Mouse (Mus musculus) forebrain, embryonic 16.5 days (tissue): ENCODE results near the gene Fam20c. TPM values are rescaled to one million over a fixed set of nuclear protein-coding genes. Genes with fewer than 3 reads are reported as not detected.

ENCODE experiments used
- ATAC-seq: fragments of 200-750 bp; cut with Nextera tagmentation; 2 replicates; pipeline ENCODE4 v1.8.0; 2017; ENCODE audit warnings: mild to moderate bottlenecking, moderate library complexity
- H3K27ac ChIP-seq: fragments of 300-500 bp; sonication (generic); 2 replicates; pipeline ENCODE4 v1.5.1; 2014; ENCODE audit warnings: low read length, control low read depth
- H3K27me3 ChIP-seq: fragments of 300-500 bp; sonication (generic); replicated peaks from 2 replicates; pipeline ENCODE4 v1.6.1; 2014; ENCODE audit warnings: low read length; ENCODE audit not compliant: control insufficient read depth, insufficient read depth
- H3K36me3 ChIP-seq: fragments of 300-500 bp; sonication (generic); 2 replicates; pipeline ENCODE4 v1.6.1; 2014; ENCODE audit not compliant: control insufficient read depth, insufficient read depth
- H3K4me1 ChIP-seq: fragments of 300-500 bp; sonication (generic); replicated peaks from 2 replicates; pipeline ENCODE4 v1.6.1; 2014; ENCODE audit warnings: low read length; ENCODE audit not compliant: control insufficient read depth, insufficient read depth
- H3K4me2 ChIP-seq: fragments of 300-500 bp; sonication (generic); 2 replicates; pipeline ENCODE4 v1.6.1; 2014; ENCODE audit warnings: mild to moderate bottlenecking, low read length, control low read depth
- H3K4me3 ChIP-seq: fragments of 300-500 bp; sonication (generic); replicated peaks from 2 replicates; pipeline ENCODE4 v1.5.1; 2014; ENCODE audit warnings: mild to moderate bottlenecking, low read length, control low read depth
- H3K9ac ChIP-seq: fragments of 300-500 bp; sonication (generic); replicated peaks from 2 replicates; pipeline ENCODE4 v1.6.1; 2014; ENCODE audit warnings: low read depth, low read length, control low read depth
- H3K9me3 ChIP-seq: fragments of 300-500 bp; sonication (generic); 2 replicates; pipeline ENCODE4 v1.6.1; 2016; ENCODE audit warnings: low read length; ENCODE audit not compliant: control insufficient read depth
- WGBS: fragments of 180-500 bp; shearing (Covaris S2); extraction: QIAGEN DNeasy Blood & Tissue Kit; methylation state at CpG from one replicate; pipeline ENCODE4 v1.1.7; 2014; 5-methylcytosine and 5-hydroxymethylcytosine counted together
- polyA plus RNA-seq: library from polyadenylated mRNA; unstranded; fragments of >200 nt; fragmentation: Nextera tagmentation; extraction: Ambion mirVana; gene quantifications from 2 replicates; pipeline ENCODE4 v1.2.1, GENCODE M21; 2015

Gene Fam20c
- polyA plus RNA-seq, 1 experiment from 2014 or later: 39.2 TPM

GRCm38 (mm10) chr5:138767650-138768049 is 13.3 kb downstream of the Fam20c start:
- H3K9ac ChIP-seq: no peak overlapping the region
- peaks cover 15% of the 10 kb centered on the region for H3K36me3 ChIP-seq
- no peak overlapping the region for H3K27ac ChIP-seq
- H3K9me3 ChIP-seq: no peaks in the 10 kb centered on the region
- ATAC-seq: no peak
- H3K4me1 ChIP-seq: no peaks in the 10 kb centered on the region
- H3K27me3 ChIP-seq: no peaks in the 10 kb centered on the region
- WGBS: 92% methylated on average over 11 of the region's 11 CpGs
- no peak overlapping the region for H3K4me3 ChIP-seq
- no peak overlapping the region for H3K4me2 ChIP-seq

DNA sequence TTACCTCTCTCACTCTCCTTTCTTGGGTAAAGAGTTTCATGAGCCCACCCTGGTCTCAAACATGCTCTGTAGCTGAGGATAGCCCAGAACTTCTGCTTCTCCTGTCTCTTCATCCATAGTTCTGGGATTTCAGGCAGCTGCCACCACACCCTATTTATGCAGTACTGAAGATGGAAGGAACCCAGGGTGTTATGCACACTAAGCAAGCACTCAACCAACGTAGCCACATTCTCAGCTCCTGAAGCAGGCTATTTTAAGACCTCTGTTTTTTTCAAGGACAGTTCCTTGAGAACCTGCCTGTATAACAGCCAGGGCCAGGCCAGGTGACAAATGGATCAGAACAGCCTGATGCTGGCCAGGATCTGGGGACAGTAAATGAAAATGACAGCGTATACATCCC is 14.4 kb downstream of the Fam20c start:
- Histone ChIP-seq H3K9ac (no peak overlapping the region), H3K36me3 (peaks cover 12% of the 10 kb centered on the region), H3K4me1 (no peaks in the 10 kb centered on the region), H3K4me3 (no peak overlapping the region), H3K27me3 (no peaks in the 10 kb centered on the region), H3K27ac (no peak overlapping the region), H3K4me2 (no peak overlapping the region), H3K9me3 (no peaks in the 10 kb centered on the region)
- 88% methylated on average over 2 of the region's 2 CpGs for WGBS
- no peak for ATAC-seq

GRCm38 (mm10) chr5:138769126-138769525 is 14.8 kb downstream of the Fam20c start:
- H3K4me2 ChIP-seq: no peak overlapping the region
- H3K4me1 ChIP-seq: no peaks in the 10 kb centered on the region
- H3K27me3 ChIP-seq: no peaks in the 10 kb centered on the region
- no peak for ATAC-seq
- H3K9me3 ChIP-seq: no peaks in the 10 kb centered on the region
- H3K36me3 ChIP-seq: peaks cover 12% of the 10 kb centered on the region
- H3K9ac ChIP-seq: no peak overlapping the region
- no peak overlapping the region for H3K4me3 ChIP-seq
- H3K27ac ChIP-seq: no peak overlapping the region
- 90% methylated on average over 5 of the region's 5 CpGs for WGBS

- Histone ChIP-seq H3K4me3 (no peak overlapping the region), H3K4me1 (peaks cover 9% of the 10 kb centered on the region), H3K27me3 (no peaks in the 10 kb centered on the region), H3K36me3 (peaks cover 9% of the 10 kb centered on the region), H3K27ac (no peak overlapping the region), H3K4me2 (no peak overlapping the region), H3K9me3 (no peaks in the 10 kb centered on the region), H3K9ac (no peak overlapping the region)
- WGBS: 94% methylated on average over 5 of the region's 5 CpGs
- ATAC-seq: no peak
These were observed 20.8 kb downstream of the Fam20c start for GRCm38 (mm10) chr5:138775096-138775495.

DNA sequence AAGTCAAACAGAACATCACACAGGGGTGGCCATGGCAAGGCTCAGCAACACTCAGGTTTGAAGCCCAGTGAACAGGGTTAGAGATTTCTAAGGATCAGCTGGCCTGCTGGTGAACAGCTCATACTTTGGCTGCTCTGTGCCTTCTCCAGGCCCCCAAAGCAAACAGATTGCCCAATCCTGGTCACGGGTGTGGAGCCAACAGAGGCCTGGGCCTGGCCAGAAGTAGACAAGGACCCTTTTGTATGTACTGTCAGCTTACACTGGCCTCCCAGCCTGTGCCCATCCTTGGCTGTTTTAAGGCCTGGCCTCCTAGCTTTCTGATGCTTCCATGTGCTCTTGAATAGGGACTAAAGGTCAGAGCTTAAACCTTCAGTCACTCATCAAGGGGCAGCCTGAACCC is 22.0 kb downstream of the Fam20c start:
- 89% methylated on average over 1 of the region's 1 CpGs for WGBS
- Histone ChIP-seq H3K27me3 (no peaks in the 10 kb centered on the region), H3K36me3 (peaks cover 7% of the 10 kb centered on the region), H3K9me3 (no peaks in the 10 kb centered on the region), H3K9ac (no peak overlapping the region), H3K4me1 (peaks cover 9% of the 10 kb centered on the region), H3K27ac (no peak overlapping the region), H3K4me3 (no peak overlapping the region), H3K4me2 (no peak overlapping the region)
- ATAC-seq: no peak

- Histone ChIP-seq H3K4me2 (no peak overlapping the region), H3K9me3 (no peaks in the 10 kb centered on the region), H3K4me1 (peaks cover 18% of the 10 kb centered on the region), H3K4me3 (no peak overlapping the region), H3K9ac (no peak overlapping the region), H3K27me3 (no peaks in the 10 kb centered on the region), H3K27ac (peak overlapping the region; percentile 63), H3K36me3 (peaks cover 7% of the 10 kb centered on the region)
- 47% methylated on average over 9 of the region's 9 CpGs for WGBS
- ATAC-seq: peak; percentile 64
These were observed 24.6 kb downstream of the Fam20c start for GRCm38 (mm10) chr5:138778731-138779463.

GRCm38 (mm10) chr5:138779655-138780054 is 25.3 kb downstream of the Fam20c start:
- no peak for ATAC-seq
- Histone ChIP-seq H3K4me2 (no peak overlapping the region), H3K36me3 (peaks cover 6% of the 10 kb centered on the region), H3K27ac (no peak overlapping the region), H3K9me3 (no peaks in the 10 kb centered on the region), H3K4me3 (no peak overlapping the region), H3K4me1 (peaks cover 18% of the 10 kb centered on the region), H3K9ac (no peak overlapping the region), H3K27me3 (no peaks in the 10 kb centered on the region)
- 79% methylated on average over 3 of the region's 3 CpGs for WGBS

DNA sequence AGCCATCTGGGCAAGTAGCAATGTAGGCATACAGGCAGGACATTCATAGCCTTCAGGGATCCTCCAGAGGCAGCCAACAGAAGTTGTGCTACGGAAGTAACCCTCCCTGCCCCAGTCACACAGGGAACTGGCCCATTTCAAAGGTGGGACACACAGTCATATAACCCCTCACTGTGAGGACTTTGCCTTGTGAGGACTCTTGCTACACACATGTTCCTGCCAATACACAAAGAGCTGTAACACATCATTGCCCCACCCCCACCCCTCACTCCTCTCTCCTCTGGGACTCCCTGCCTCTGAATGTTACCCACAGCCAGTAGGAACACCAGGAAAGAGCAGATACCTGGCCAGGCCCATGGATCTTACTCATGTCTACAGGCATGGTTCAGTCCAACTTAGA is 28.4 kb downstream of the Fam20c start:
- Histone ChIP-seq H3K9ac (no peak overlapping the region), H3K4me1 (peaks cover 18% of the 10 kb centered on the region), H3K4me3 (no peak overlapping the region), H3K27ac (peak overlapping the region; percentile 67; the same call in 1 of the 2 replicates), H3K27me3 (no peaks in the 10 kb centered on the region), H3K9me3 (no peaks in the 10 kb centered on the region), H3K4me2 (no peak overlapping the region), H3K36me3 (no peaks in the 10 kb centered on the region)
- 0 out of 2 replicates have a peak, but pooled peaks have one; percentile 14 for ATAC-seq
- 100% methylated on average over 1 of the region's 1 CpGs for WGBS

DNA sequence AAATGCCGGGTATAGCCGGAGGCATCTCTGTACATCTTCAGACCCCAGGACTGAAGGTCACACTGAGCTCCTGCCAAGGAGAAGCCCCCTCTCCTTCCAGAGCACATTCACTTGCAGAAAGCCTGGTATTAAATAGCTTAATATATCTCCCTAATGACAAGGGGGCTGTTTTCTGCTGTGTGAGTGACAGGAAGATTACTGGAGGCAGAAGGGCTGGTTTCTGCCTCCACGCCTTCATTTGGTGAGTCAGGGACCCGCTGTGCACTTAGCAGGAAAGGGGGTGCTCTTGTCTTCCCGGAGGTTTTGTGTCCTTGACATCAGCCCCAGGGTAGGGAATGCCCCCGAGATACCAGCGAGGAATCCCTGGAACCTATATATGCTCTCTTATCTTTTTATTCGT is 28.9 kb downstream of the Fam20c start:
- no peaks in the 10 kb centered on the region for H3K27me3 ChIP-seq
- H3K4me3 ChIP-seq: no peak overlapping the region
- ATAC-seq: peak; percentile 49
- H3K27ac ChIP-seq: peak overlapping the region; percentile 67; the same call in 1 of the 2 replicates
- H3K9me3 ChIP-seq: no peaks in the 10 kb centered on the region
- no peaks in the 10 kb centered on the region for H3K36me3 ChIP-seq
- no peak overlapping the region for H3K4me2 ChIP-seq
- peaks cover 18% of the 10 kb centered on the region for H3K4me1 ChIP-seq
- H3K9ac ChIP-seq: no peak overlapping the region
- 68% methylated on average over 8 of the region's 8 CpGs for WGBS
